Mouse (Mus musculus): ENCODE measurements around the gene Add3.

DNA sequence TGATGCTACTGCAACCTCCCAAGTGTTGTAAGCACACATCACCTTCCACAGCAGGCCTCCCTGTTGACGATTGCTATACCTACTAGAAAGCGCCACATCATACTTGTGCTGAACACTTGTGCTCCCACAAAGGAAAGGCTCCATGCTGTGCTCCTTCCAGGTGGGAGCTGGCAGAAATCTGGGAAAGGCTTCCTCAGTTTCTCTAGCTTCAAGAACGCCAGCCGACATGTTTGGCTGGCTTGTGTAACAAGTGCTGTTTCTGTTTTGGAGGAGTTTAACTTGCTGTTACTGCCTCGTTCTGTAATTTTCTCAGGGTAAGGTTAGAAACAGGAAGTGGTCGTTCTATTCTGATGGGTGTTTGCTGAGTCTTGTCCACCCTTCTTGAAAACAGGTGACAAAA, 22.7 kb downstream of the Add3 start:
- no peak for TF ChIP-seq POLR2A (IDR thresholded peaks at IDR 0.05; ENCODE audit: insufficient read depth, low read depth, low read length)
- no peak for TF ChIP-seq CTCF (IDR thresholded peaks at IDR 0.05; ENCODE audit: insufficient read depth, low read depth, low read length)

All from olfactory bulb, adult 2 months (tissue).